Mouse (Mus musculus) CH12.LX (cell line): ENCODE measurements around the gene Fbxl14.

Experiments
- CTCF ChIP-seq, 2 experiments: IDR thresholded peaks in 1 of 2; conservative IDR thresholded peaks in 1 of 2; 2 replicates each; pipeline ENCODE4 v1.5.1; 2011 to 2012; ENCODE audit warnings: low read depth in 2 of 2, low read length in 2 of 2, improper control_type of control experiment in 1 of 2, inconsistent platforms in 1 of 2, mild to moderate bottlenecking in 1 of 2, moderate library complexity in 1 of 2
- POLR2AphosphoS2 ChIP-seq: IDR thresholded peaks from 2 replicates; pipeline ENCODE4 v1.6.1; 2011; ENCODE audit warnings: low read depth, low read length, improper control_type of control experiment

DNA sequence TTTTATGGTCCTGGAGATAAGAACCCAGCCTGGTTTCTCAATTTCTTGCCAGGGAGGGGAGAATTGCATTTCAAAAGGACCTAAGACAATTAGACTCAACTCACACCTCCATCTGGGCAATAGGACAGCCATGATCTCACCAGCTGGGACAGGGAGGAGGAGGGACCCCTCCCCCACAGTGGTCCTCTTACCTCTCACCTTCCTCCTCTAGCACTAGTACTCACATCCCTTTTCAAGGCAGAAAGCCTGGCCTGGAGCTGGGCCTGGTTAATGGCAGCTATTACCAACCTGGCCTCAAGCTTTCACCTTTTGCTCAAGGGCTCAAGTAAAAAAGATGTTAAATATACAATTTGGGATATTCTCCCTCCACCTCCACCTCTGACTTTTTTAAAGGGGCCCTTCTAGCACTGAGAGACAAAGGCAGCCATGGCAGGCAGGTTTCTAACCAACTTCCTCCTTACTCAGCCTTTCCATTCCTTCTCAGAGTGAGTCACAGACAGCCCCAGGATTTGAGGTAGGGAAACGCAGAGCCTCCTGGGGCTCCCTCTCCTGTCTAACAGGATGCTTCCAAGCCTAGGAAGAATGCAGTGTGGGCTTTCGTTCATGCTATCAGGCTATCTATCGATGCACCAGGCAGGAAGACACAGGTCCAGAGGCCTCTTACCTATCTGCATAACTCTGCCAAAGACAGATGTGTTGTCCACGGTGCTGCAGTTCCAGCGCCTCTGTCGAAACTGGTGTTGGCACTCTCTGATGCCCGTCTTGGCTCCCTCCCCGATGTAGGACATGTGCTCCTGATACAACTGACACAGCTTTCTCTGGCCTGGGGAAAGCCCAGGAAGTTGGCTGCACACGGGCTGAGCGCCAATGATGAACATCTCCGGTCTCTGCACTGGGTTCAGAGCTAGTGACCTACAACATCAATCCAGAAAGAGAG is 33.5 kb upstream of the Fbxl14 start:
- TF ChIP-seq CTCF (conservative IDR thresholded peaks at IDR 0.05 in 1 of 2, IDR thresholded peaks at IDR 0.05 in 1 of 2; ENCODE audit: low read depth in 2 of 2, low read length in 2 of 2) (no peak), POLR2AphosphoS2 (no peak)
